Mouse (Mus musculus): ENCODE results near the gene Nfyc.

DNA sequence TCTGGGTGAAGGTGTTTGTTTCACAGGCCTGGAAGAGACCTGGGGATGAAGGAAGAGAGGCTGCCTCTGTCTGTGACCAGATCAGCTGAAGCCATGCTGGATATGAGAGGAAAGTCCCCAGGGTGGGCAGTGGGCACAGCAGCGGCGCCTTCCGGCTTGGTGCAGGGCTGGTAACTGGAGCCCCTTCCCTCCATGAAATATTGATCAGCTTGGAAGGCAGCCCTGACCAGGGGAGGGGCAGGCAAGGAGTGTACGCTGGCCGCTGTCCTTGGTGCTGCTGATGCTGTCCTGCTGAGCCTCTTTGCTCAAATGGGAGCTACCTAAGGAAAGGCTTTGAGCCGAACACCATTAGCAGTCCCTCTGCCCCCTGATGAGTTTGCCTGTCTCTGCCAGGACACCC is 34.8 kb upstream of the Nfyc start:
- TF ChIP-seq CTCF (conservative IDR thresholded peaks at IDR 0.05; ENCODE audit: low read length) = no peak
- TF ChIP-seq NANOG (IDR thresholded peaks at IDR 0.05; ENCODE audit: borderline replicate concordance, low read length) = no peak

All from E14TG2a.4 (cell line).